Mouse (Mus musculus): Measurements from ENCODE around the gene Tspan5.

- TF ChIP-seq GATA1 (IDR thresholded peaks at IDR 0.05; ENCODE audit: low read length): no peak
- TF ChIP-seq TAL1 (IDR thresholded peaks at IDR 0.05; ENCODE audit: low read length): no peak
These were observed 94.9 kb downstream of the Tspan5 start for GRCm38 (mm10) chr3:138836937-138837336.
